Mouse (Mus musculus): Measurements from ENCODE around the gene Syce2. TPM values are rescaled to one million over a fixed set of nuclear protein-coding genes. Genes with fewer than 3 reads are reported as not detected.

The Syce2 gene
- polyA plus RNA-seq, 1 experiment = 138 TPM

GRCm38 (mm10) chr8:84838513-84838912, 33.4 kb upstream of the Syce2 start:
- TF ChIP-seq POLR2A (IDR thresholded peaks at IDR 0.05; ENCODE audit: control insufficient read depth, low read depth, low read length) (no peak), CTCF (IDR thresholded peaks at IDR 0.05; ENCODE audit: control insufficient read depth, insufficient read depth, insufficient replicate concordance, low read depth, low read length) (no peak)
- no peak overlapping the region for H3K4me3 ChIP-seq (ENCODE audit: control insufficient read depth, low read depth, low read length)
- H3K27me3 ChIP-seq (ENCODE audit: control insufficient read depth, insufficient read depth, low read length) = no peaks in the 10 kb centered on the region
- H3K27ac ChIP-seq (ENCODE audit: control insufficient read depth, insufficient read depth, low read depth, low read length) = no peak overlapping the region
- H3K4me1 ChIP-seq (ENCODE audit: control insufficient read depth, insufficient read depth, low read length) = peaks cover 6% of the 10 kb centered on the region
- peaks cover 2% of the 10 kb centered on the region for H3K36me3 ChIP-seq (ENCODE audit: control insufficient read depth, insufficient read depth, low read length)

GRCm38 (mm10) chr8:84839411-84839810, 32.5 kb upstream of the Syce2 start:
- H3K4me3 ChIP-seq (ENCODE audit: control insufficient read depth, low read depth, low read length) = peak overlapping the region; percentile 97; the same call in 1 of the 2 replicates
- H3K36me3 ChIP-seq (ENCODE audit: control insufficient read depth, insufficient read depth, low read length) = peaks cover 6% of the 10 kb centered on the region
- H3K27ac ChIP-seq (ENCODE audit: control insufficient read depth, insufficient read depth, low read depth, low read length) = no peak overlapping the region
- no peaks in the 10 kb centered on the region for H3K27me3 ChIP-seq (ENCODE audit: control insufficient read depth, insufficient read depth, low read length)
- peaks cover 6% of the 10 kb centered on the region for H3K4me1 ChIP-seq (ENCODE audit: control insufficient read depth, insufficient read depth, low read length)
- TF ChIP-seq CTCF (IDR thresholded peaks at IDR 0.05; ENCODE audit: control insufficient read depth, insufficient read depth, insufficient replicate concordance, low read depth, low read length) (no peak), POLR2A (IDR thresholded peaks at IDR 0.05; ENCODE audit: control insufficient read depth, low read depth, low read length) (no peak)

- Histone ChIP-seq H3K36me3 (ENCODE audit: control insufficient read depth, insufficient read depth, low read length) (peaks cover 6% of the 10 kb centered on the region), H3K27me3 (ENCODE audit: control insufficient read depth, insufficient read depth, low read length) (no peaks in the 10 kb centered on the region), H3K27ac (ENCODE audit: control insufficient read depth, insufficient read depth, low read depth, low read length) (peak overlapping the region; percentile 82), H3K4me3 (ENCODE audit: control insufficient read depth, low read depth, low read length) (peak overlapping the region; percentile 97), H3K4me1 (ENCODE audit: control insufficient read depth, insufficient read depth, low read length) (peaks cover 6% of the 10 kb centered on the region)
- TF ChIP-seq CTCF (IDR thresholded peaks at IDR 0.05; ENCODE audit: control insufficient read depth, insufficient read depth, insufficient replicate concordance, low read depth, low read length) (no peak), POLR2A (IDR thresholded peaks at IDR 0.05; ENCODE audit: control insufficient read depth, low read depth, low read length) (no peak)
These were observed 32.0 kb upstream of the Syce2 start for GRCm38 (mm10) chr8:84839875-84840247.

- TF ChIP-seq CTCF (IDR thresholded peaks at IDR 0.05; ENCODE audit: control insufficient read depth, insufficient read depth, insufficient replicate concordance, low read depth, low read length) = no peak
- peak; percentile 83 for TF ChIP-seq POLR2A (IDR thresholded peaks at IDR 0.05; ENCODE audit: control insufficient read depth, low read depth, low read length)
- H3K27me3 ChIP-seq (ENCODE audit: control insufficient read depth, insufficient read depth, low read length) = no peaks in the 10 kb centered on the region
- H3K27ac ChIP-seq (ENCODE audit: control insufficient read depth, insufficient read depth, low read depth, low read length) = peak within 1 kb of the TSS; percentile 82
- H3K4me3 ChIP-seq (ENCODE audit: control insufficient read depth, low read depth, low read length) = peak within 1 kb of the TSS; percentile 97
- peaks cover 6% of the 10 kb centered on the region for H3K4me1 ChIP-seq (ENCODE audit: control insufficient read depth, insufficient read depth, low read length)
- peaks cover 6% of the 10 kb centered on the region for H3K36me3 ChIP-seq (ENCODE audit: control insufficient read depth, insufficient read depth, low read length)
These were observed 31.5 kb upstream of the Syce2 start, which contains the start of gene Rad23a for GRCm38 (mm10) chr8:84840248-84840999. Gene Rad23a (minus strand): TSS chr8:84840665.

- no peak overlapping the region for H3K4me3 ChIP-seq (ENCODE audit: control insufficient read depth, low read depth, low read length)
- 0 out of 2 replicates have a peak overlapping the region, but pooled peaks have one; percentile 15 for H3K27ac ChIP-seq (ENCODE audit: control insufficient read depth, insufficient read depth, low read depth, low read length)
- no peaks in the 10 kb centered on the region for H3K27me3 ChIP-seq (ENCODE audit: control insufficient read depth, insufficient read depth, low read length)
- H3K4me1 ChIP-seq (ENCODE audit: control insufficient read depth, insufficient read depth, low read length) = peaks cover 6% of the 10 kb centered on the region
- TF ChIP-seq CTCF (IDR thresholded peaks at IDR 0.05; ENCODE audit: control insufficient read depth, insufficient read depth, insufficient replicate concordance, low read depth, low read length) (no peak), POLR2A (IDR thresholded peaks at IDR 0.05; ENCODE audit: control insufficient read depth, low read depth, low read length) (no peak)
- H3K36me3 ChIP-seq (ENCODE audit: control insufficient read depth, insufficient read depth, low read length) = peaks cover 6% of the 10 kb centered on the region
These were observed 30.4 kb upstream of the Syce2 start for GRCm38 (mm10) chr8:84841514-84841913.

- Histone ChIP-seq H3K36me3 (ENCODE audit: control insufficient read depth, insufficient read depth, low read length) (peaks cover 5% of the 10 kb centered on the region), H3K4me3 (ENCODE audit: control insufficient read depth, low read depth, low read length) (peak overlapping the region; percentile 24; the same call in 1 of the 2 replicates), H3K4me1 (ENCODE audit: control insufficient read depth, insufficient read depth, low read length) (peaks cover 10% of the 10 kb centered on the region), H3K27ac (ENCODE audit: control insufficient read depth, insufficient read depth, low read depth, low read length) (no peak overlapping the region), H3K27me3 (ENCODE audit: control insufficient read depth, insufficient read depth, low read length) (no peaks in the 10 kb centered on the region)
- TF ChIP-seq CTCF (IDR thresholded peaks at IDR 0.05; ENCODE audit: control insufficient read depth, insufficient read depth, insufficient replicate concordance, low read depth, low read length) = no peak
- no peak for TF ChIP-seq POLR2A (IDR thresholded peaks at IDR 0.05; ENCODE audit: control insufficient read depth, low read depth, low read length)
These were observed 27.4 kb upstream of the Syce2 start for GRCm38 (mm10) chr8:84844397-84845070.

- H3K27me3 ChIP-seq (ENCODE audit: control insufficient read depth, insufficient read depth, low read length) = no peaks in the 10 kb centered on the region
- no peak overlapping the region for H3K27ac ChIP-seq (ENCODE audit: control insufficient read depth, insufficient read depth, low read depth, low read length)
- no peak; the same call in 1 of the 2 replicates for TF ChIP-seq CTCF (IDR thresholded peaks at IDR 0.05; ENCODE audit: control insufficient read depth, insufficient read depth, insufficient replicate concordance, low read depth, low read length)
- TF ChIP-seq POLR2A (IDR thresholded peaks at IDR 0.05; ENCODE audit: control insufficient read depth, low read depth, low read length) = no peak
- peaks cover 5% of the 10 kb centered on the region for H3K36me3 ChIP-seq (ENCODE audit: control insufficient read depth, insufficient read depth, low read length)
- H3K4me3 ChIP-seq (ENCODE audit: control insufficient read depth, low read depth, low read length) = peak overlapping the region; percentile 85
- peaks cover 10% of the 10 kb centered on the region for H3K4me1 ChIP-seq (ENCODE audit: control insufficient read depth, insufficient read depth, low read length)
These were observed 26.4 kb upstream of the Syce2 start for GRCm38 (mm10) chr8:84845355-84846093.

All from testis, adult 2 months (tissue).